Mouse (Mus musculus): Measurements from ENCODE around the gene Themis3. TPM values are rescaled to one million over a fixed set of nuclear protein-coding genes. Genes with fewer than 3 reads are reported as not detected.
A peak's percentile ranks its signal among the peaks of the same experiment; 100 is the strongest.
"Not testable (repeated sequence)": the region's sequence is repeated elsewhere in the genome, so short reads cannot be mapped to it uniquely, and the experiment has no call there.

Themis3 gene
- polyA plus RNA-seq, 1 experiment from 2014 or later: 0.76 TPM

- Histone ChIP-seq H3K4me3 (ENCODE audit: low read depth, low read length) (no peak overlapping the region), H3K4me2 (ENCODE audit: low read length) (no peak overlapping the region), H3K27ac (ENCODE audit: low read depth) (no peak overlapping the region), H3K27me3 (replicated peaks; ENCODE audit: control insufficient read depth, insufficient read depth, low read length) (no peaks in the 10 kb centered on the region), H3K9ac (ENCODE audit: low read length) (no peak overlapping the region), H3K4me1 (replicated peaks; ENCODE audit: control insufficient read depth, insufficient read depth, low read length) (0 out of 2 replicates have a peak, but pooled peaks cover 4% of the 10 kb centered on the region), H3K36me3 (ENCODE audit: control insufficient read depth, insufficient read depth, low read length) (no peaks in the 10 kb centered on the region), H3K9me3 (ENCODE audit: control insufficient read depth, low read length) (no peaks in the 10 kb centered on the region)
- WGBS: 56% methylated on average over 5 of the region's 5 CpGs
- no peak for ATAC-seq (replicated peaks; ENCODE audit: low FRiP score, low TSS enrichment, low read depth)
- DNase-seq (ENCODE audit: low spot score): no peak
Observed at GRCm38 (mm10) chr17:66523396-66523795, 71.0 kb downstream of the Themis3 start.

GRCm38 (mm10) chr17:66522631-66523030 lies 71.8 kb downstream of the Themis3 start:
- H3K4me2 ChIP-seq (ENCODE audit: low read length); H3K27me3 ChIP-seq (replicated peaks; ENCODE audit: control insufficient read depth, insufficient read depth, low read length); H3K4me1 ChIP-seq (replicated peaks; ENCODE audit: control insufficient read depth, insufficient read depth, low read length); ATAC-seq (replicated peaks; ENCODE audit: low FRiP score, low TSS enrichment, low read depth); H3K36me3 ChIP-seq (ENCODE audit: control insufficient read depth, insufficient read depth, low read length); H3K4me3 ChIP-seq (ENCODE audit: low read depth, low read length); H3K27ac ChIP-seq (ENCODE audit: low read depth); H3K9ac ChIP-seq (ENCODE audit: low read length); H3K9me3 ChIP-seq (ENCODE audit: control insufficient read depth, low read length); DNase-seq (ENCODE audit: low spot score): not testable (repeated sequence)
- WGBS: 94% methylated on average over 1 of the region's 1 CpGs

- 7% methylated on average over 57 of the region's 71 CpGs for WGBS
- peak within 1 kb of the TSS; percentile 2; the same call in 1 of the 2 replicates for H3K27ac ChIP-seq (ENCODE audit: low read depth)
- H3K4me2 ChIP-seq (ENCODE audit: low read length): peak within 1 kb of the TSS; percentile 83
- H3K4me1 ChIP-seq (replicated peaks; ENCODE audit: control insufficient read depth, insufficient read depth, low read length): peaks cover 9% of the 10 kb centered on the region
- 0 out of 2 replicates have a peak, but pooled peaks cover 3% of the 10 kb centered on the region for H3K36me3 ChIP-seq (ENCODE audit: control insufficient read depth, insufficient read depth, low read length)
- ATAC-seq (replicated peaks; ENCODE audit: low FRiP score, low TSS enrichment, low read depth) (peak; percentile 92), DNase-seq (ENCODE audit: low spot score) (peak; percentile 93)
- H3K4me3 ChIP-seq (ENCODE audit: low read depth, low read length): peak within 1 kb of the TSS; percentile 94
- H3K9me3 ChIP-seq (ENCODE audit: control insufficient read depth, low read length): no peaks in the 10 kb centered on the region
- no peaks in the 10 kb centered on the region for H3K27me3 ChIP-seq (replicated peaks; ENCODE audit: control insufficient read depth, insufficient read depth, low read length)
- H3K9ac ChIP-seq (ENCODE audit: low read length): peak within 1 kb of the TSS; percentile 93
Observed at GRCm38 (mm10) chr17:66519554-66520553, 74.6 kb downstream of the Themis3 start, which contains the start of gene Rab12. Gene Rab12 (minus strand): TSS chr17:66519729.

- under 1% methylated on average over 57 of the region's 57 CpGs for WGBS
- Histone ChIP-seq H3K4me1 (replicated peaks; ENCODE audit: control insufficient read depth, insufficient read depth, low read length) (peaks cover 9% of the 10 kb centered on the region), H3K27ac (ENCODE audit: low read depth) (peak overlapping the region; percentile 2; the same call in 1 of the 2 replicates), H3K4me3 (ENCODE audit: low read depth, low read length) (peak overlapping the region; percentile 94), H3K36me3 (ENCODE audit: control insufficient read depth, insufficient read depth, low read length) (0 out of 2 replicates have a peak, but pooled peaks cover 3% of the 10 kb centered on the region), H3K9me3 (ENCODE audit: control insufficient read depth, low read length) (no peaks in the 10 kb centered on the region), H3K27me3 (replicated peaks; ENCODE audit: control insufficient read depth, insufficient read depth, low read length) (no peaks in the 10 kb centered on the region), H3K4me2 (ENCODE audit: low read length) (peak overlapping the region; percentile 76), H3K9ac (ENCODE audit: low read length) (peak overlapping the region; percentile 93)
- DNase-seq (ENCODE audit: low spot score) (peak; percentile 80), ATAC-seq (replicated peaks; ENCODE audit: low FRiP score, low TSS enrichment, low read depth) (peak; percentile 78)
Observed at GRCm38 (mm10) chr17:66518877-66519553, 75.4 kb downstream of the Themis3 start.

GRCm38 (mm10) chr17:66516953-66517352 lies 77.5 kb downstream of the Themis3 start:
- 86% methylated on average over 4 of the region's 4 CpGs for WGBS
- H3K36me3 ChIP-seq (ENCODE audit: control insufficient read depth, insufficient read depth, low read length): 0 out of 2 replicates have a peak, but pooled peaks cover 3% of the 10 kb centered on the region
- H3K9me3 ChIP-seq (ENCODE audit: control insufficient read depth, low read length): no peaks in the 10 kb centered on the region
- no peak for DNase-seq (ENCODE audit: low spot score)
- H3K4me3 ChIP-seq (ENCODE audit: low read depth, low read length): no peak overlapping the region
- H3K4me1 ChIP-seq (replicated peaks; ENCODE audit: control insufficient read depth, insufficient read depth, low read length): peaks cover 12% of the 10 kb centered on the region
- no peak for ATAC-seq (replicated peaks; ENCODE audit: low FRiP score, low TSS enrichment, low read depth)
- no peak overlapping the region for H3K9ac ChIP-seq (ENCODE audit: low read length)
- no peak overlapping the region for H3K27ac ChIP-seq (ENCODE audit: low read depth)
- no peak overlapping the region for H3K4me2 ChIP-seq (ENCODE audit: low read length)
- no peaks in the 10 kb centered on the region for H3K27me3 ChIP-seq (replicated peaks; ENCODE audit: control insufficient read depth, insufficient read depth, low read length)

GRCm38 (mm10) chr17:66514288-66514995 lies 80.0 kb downstream of the Themis3 start:
- ATAC-seq (replicated peaks; ENCODE audit: low FRiP score, low TSS enrichment, low read depth): no peak
- 0 out of 2 replicates have a peak, but pooled peaks cover 3% of the 10 kb centered on the region for H3K36me3 ChIP-seq (ENCODE audit: control insufficient read depth, insufficient read depth, low read length)
- WGBS: 83% methylated on average over 10 of the region's 10 CpGs
- H3K4me3 ChIP-seq (ENCODE audit: low read depth, low read length): no peak overlapping the region
- H3K4me1 ChIP-seq (replicated peaks; ENCODE audit: control insufficient read depth, insufficient read depth, low read length): peaks cover 18% of the 10 kb centered on the region
- H3K27me3 ChIP-seq (replicated peaks; ENCODE audit: control insufficient read depth, insufficient read depth, low read length): no peaks in the 10 kb centered on the region
- no peaks in the 10 kb centered on the region for H3K9me3 ChIP-seq (ENCODE audit: control insufficient read depth, low read length)
- H3K27ac ChIP-seq (ENCODE audit: low read depth): no peak overlapping the region
- H3K9ac ChIP-seq (ENCODE audit: low read length): no peak overlapping the region
- DNase-seq (ENCODE audit: low spot score): no peak
- no peak overlapping the region for H3K4me2 ChIP-seq (ENCODE audit: low read length)

GRCm38 (mm10) chr17:66512202-66512956 lies 82.0 kb downstream of the Themis3 start:
- Histone ChIP-seq H3K27me3 (replicated peaks; ENCODE audit: control insufficient read depth, insufficient read depth, low read length) (no peaks in the 10 kb centered on the region), H3K4me3 (ENCODE audit: low read depth, low read length) (no peak overlapping the region), H3K9me3 (ENCODE audit: control insufficient read depth, low read length) (no peaks in the 10 kb centered on the region), H3K27ac (ENCODE audit: low read depth) (no peak overlapping the region), H3K4me1 (replicated peaks; ENCODE audit: control insufficient read depth, insufficient read depth, low read length) (peaks cover 10% of the 10 kb centered on the region; the same call in 1 of the 2 replicates), H3K4me2 (ENCODE audit: low read length) (peak overlapping the region; percentile 22; the same call in 1 of the 2 replicates), H3K36me3 (ENCODE audit: control insufficient read depth, insufficient read depth, low read length) (peaks cover 6% of the 10 kb centered on the region), H3K9ac (ENCODE audit: low read length) (no peak overlapping the region)
- DNase-seq (ENCODE audit: low spot score) (no peak), ATAC-seq (replicated peaks; ENCODE audit: low FRiP score, low TSS enrichment, low read depth) (no peak)
- 51% methylated on average over 15 of the region's 15 CpGs for WGBS
